Mouse (Mus musculus) lung, postnatal 0 days (tissue): Measurements from ENCODE around the gene Bend4. TPM values are rescaled to one million over a fixed set of nuclear protein-coding genes. Genes with fewer than 3 reads are reported as not detected.

Experiments used
- ATAC-seq: fragments of 200-750 bp; cut with Nextera tagmentation; 2 replicates; pipeline ENCODE4 v1.8.0; 2017; ENCODE audit warnings: moderate library complexity
- DNase-seq: peaks from one replicate; pipeline ENCODE4 v3.0.0-alpha.2; 2016; ENCODE audit warnings: low spot score
- H3K27ac ChIP-seq: fragments of 300-500 bp; sonication (generic); 2 replicates; pipeline ENCODE4 v1.5.1; 2014; ENCODE audit warnings: antibody characterized with exemption, mild to moderate bottlenecking, low read length, mixed read lengths
- H3K27me3 ChIP-seq: fragments of 300-500 bp; sonication (generic); replicated peaks from 2 replicates; pipeline ENCODE4 v1.6.1; 2014; ENCODE audit warnings: low read length, mixed read lengths; ENCODE audit not compliant: insufficient read depth
- H3K36me3 ChIP-seq: fragments of 300-500 bp; sonication (generic); 2 replicates; pipeline ENCODE4 v1.6.1; 2014; ENCODE audit warnings: low read length, mixed read lengths; ENCODE audit not compliant: insufficient read depth
- H3K4me1 ChIP-seq: fragments of 300-500 bp; sonication (generic); 2 replicates; pipeline ENCODE4 v1.6.1; 2014; ENCODE audit warnings: antibody characterized with exemption, low read depth, low read length, mixed read lengths; ENCODE audit not compliant: insufficient read depth
- H3K4me2 ChIP-seq: fragments of 300-500 bp; sonication (generic); replicated peaks from 2 replicates; pipeline ENCODE4 v1.6.1; 2014; ENCODE audit warnings: low read depth, mild to moderate bottlenecking, low read length, moderate library complexity, mixed read lengths
- H3K4me3 ChIP-seq: fragments of 300-500 bp; sonication (generic); 2 replicates; pipeline ENCODE4 v1.5.1; 2014; ENCODE audit warnings: low read depth, low read length
- H3K9ac ChIP-seq: fragments of 300-500 bp; sonication (generic); replicated peaks from 2 replicates; pipeline ENCODE4 v1.6.1; 2014; ENCODE audit warnings: low read depth, mild to moderate bottlenecking
- H3K9me3 ChIP-seq: fragments of 300-500 bp; sonication (generic); 2 replicates; pipeline ENCODE4 v1.6.1; 2016; ENCODE audit warnings: low read length, mixed read lengths
- CTCF ChIP-seq: IDR thresholded peaks from 2 replicates; pipeline ENCODE4 v1.5.1; 2016; ENCODE audit warnings: antibody characterized with exemption, mild to moderate bottlenecking
- EP300 ChIP-seq: IDR thresholded peaks from 2 replicates; pipeline ENCODE4 v1.6.1; 2016; ENCODE audit warnings: antibody characterized with exemption, mild to moderate bottlenecking, control low read depth
- WGBS: fragments of 180-500 bp; shearing (Covaris S2); extraction: QIAGEN DNeasy Blood & Tissue Kit; methylation state at CpG from one replicate; pipeline ENCODE4 v1.1.7; 2014; 5-methylcytosine and 5-hydroxymethylcytosine counted together
- polyA plus RNA-seq: library from polyadenylated mRNA; unstranded; fragments of >200 nt; fragmentation: Nextera tagmentation; extraction: Ambion mirVana; gene quantifications from 2 replicates; pipeline ENCODE4 v1.2.1, GENCODE M21; 2015

Bend4 gene
- polyA plus RNA-seq, 1 experiment from 2014 or later = 3.5 TPM

DNA sequence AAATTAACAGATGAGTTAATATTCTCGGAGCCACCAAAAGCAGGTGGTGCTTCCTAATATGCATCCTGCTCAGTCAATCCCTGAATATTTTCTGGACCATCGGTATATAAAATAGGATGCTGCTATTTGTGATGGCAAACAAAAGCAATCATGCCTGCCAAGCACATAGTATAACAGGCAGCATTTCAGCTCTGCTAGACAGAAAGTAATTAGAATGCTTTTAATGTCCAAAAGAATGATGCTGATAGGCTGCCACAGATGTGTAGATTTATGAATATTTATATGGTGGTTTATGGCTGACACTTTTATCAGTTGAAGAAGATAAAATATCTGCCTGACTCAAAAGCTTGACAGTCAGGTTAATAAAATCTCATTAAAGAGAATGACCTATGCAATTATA lies 4.1 kb downstream of the Bend4 start:
- no peak overlapping the region for H3K4me2 ChIP-seq
- no peak for TF ChIP-seq EP300
- no peak for TF ChIP-seq CTCF
- no peak overlapping the region for H3K4me3 ChIP-seq
- no peak overlapping the region for H3K27ac ChIP-seq
- peaks cover 9% of the 10 kb centered on the region; the same call in 1 of the 2 replicates for H3K27me3 ChIP-seq
- H3K9me3 ChIP-seq = no peaks in the 10 kb centered on the region
- no peak overlapping the region for H3K9ac ChIP-seq
- DNase-seq (no peak), ATAC-seq (no peak)
- H3K4me1 ChIP-seq = no peaks in the 10 kb centered on the region
- H3K36me3 ChIP-seq = no peaks in the 10 kb centered on the region
- 80% methylated on average over 2 of the region's 2 CpGs for whole genome bisulfite sequencing

DNA sequence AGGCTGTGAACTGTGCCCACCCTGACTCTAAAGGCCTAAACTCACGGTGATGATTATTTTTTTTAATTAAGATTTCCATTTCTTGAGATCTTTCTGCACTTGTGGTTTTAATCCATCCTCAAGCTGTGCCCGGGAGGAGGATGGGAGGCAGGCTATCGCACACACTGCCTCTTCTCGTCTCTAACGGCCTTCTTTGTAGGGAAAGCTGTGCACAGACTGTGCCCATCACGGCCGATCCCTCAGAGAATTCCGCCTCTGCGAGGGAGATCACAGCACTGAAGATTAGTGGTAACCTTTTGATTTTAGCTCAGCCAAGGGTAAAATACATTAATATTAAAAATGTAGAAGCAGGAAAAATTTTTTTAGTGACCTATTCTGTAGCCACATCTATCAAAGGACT lies 4.8 kb downstream of the Bend4 start:
- H3K36me3 ChIP-seq = no peaks in the 10 kb centered on the region
- DNase-seq = no peak
- ATAC-seq = no peak
- H3K27me3 ChIP-seq = peaks cover 9% of the 10 kb centered on the region; the same call in 1 of the 2 replicates
- H3K4me3 ChIP-seq = no peak overlapping the region
- no peak overlapping the region for H3K4me2 ChIP-seq
- H3K9me3 ChIP-seq = no peaks in the 10 kb centered on the region
- no peak overlapping the region for H3K27ac ChIP-seq
- no peak overlapping the region for H3K9ac ChIP-seq
- no peaks in the 10 kb centered on the region for H3K4me1 ChIP-seq
- TF ChIP-seq EP300 = no peak
- no peak for TF ChIP-seq CTCF
- 77% methylated on average over 9 of the region's 9 CpGs for WGBS

DNA sequence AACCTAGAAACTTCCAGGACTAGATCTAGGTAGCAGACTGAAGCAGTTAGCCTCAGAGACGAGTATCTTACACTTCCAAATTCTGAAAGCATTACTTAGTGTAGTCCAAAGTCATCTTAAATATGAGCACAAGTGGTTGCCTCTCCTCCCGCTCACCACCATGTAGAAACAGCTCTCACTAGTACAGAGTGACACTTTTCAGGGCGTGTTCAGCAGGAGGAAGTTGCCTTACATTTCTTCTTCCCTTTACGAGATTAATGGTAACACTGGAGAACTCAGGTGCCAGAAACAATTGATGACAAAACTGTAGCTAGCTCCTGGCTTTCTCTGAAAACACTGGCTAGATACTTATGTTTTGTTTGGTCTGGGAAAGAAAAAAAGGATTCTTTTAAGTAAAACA lies 8.7 kb downstream of the Bend4 start:
- DNase-seq = no peak
- no peak overlapping the region for H3K4me2 ChIP-seq
- H3K4me1 ChIP-seq = no peaks in the 10 kb centered on the region
- no peaks in the 10 kb centered on the region for H3K27me3 ChIP-seq
- TF ChIP-seq EP300 = no peak
- no peak for TF ChIP-seq CTCF
- no peak overlapping the region for H3K9ac ChIP-seq
- WGBS = 40% methylated on average over 4 of the region's 4 CpGs
- H3K9me3 ChIP-seq = no peaks in the 10 kb centered on the region
- H3K36me3 ChIP-seq = no peaks in the 10 kb centered on the region
- ATAC-seq = no peak
- H3K4me3 ChIP-seq = no peak overlapping the region
- no peak overlapping the region for H3K27ac ChIP-seq

DNA sequence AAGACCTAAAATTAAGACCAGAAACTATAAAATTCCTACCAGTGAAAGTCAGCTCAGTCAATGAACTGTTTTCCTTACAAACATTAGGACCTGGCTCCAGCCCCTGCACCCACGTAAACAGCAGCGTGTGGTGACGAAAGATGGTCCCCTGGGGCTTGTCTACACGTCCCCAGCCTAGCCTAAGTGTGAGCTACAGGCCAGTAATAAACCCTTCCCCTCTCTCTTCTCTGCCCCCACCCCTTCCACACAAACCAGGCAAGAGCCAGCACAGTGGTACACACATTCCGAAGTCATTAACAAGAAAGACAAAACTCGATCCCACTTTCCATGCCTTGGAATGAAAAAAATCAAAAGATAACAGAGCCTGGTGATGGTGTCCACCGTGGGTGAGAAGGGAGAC lies 16.6 kb downstream of the Bend4 start:
- no peak for TF ChIP-seq EP300
- no peak for TF ChIP-seq CTCF
- Histone ChIP-seq H3K4me2 (no peak overlapping the region), H3K4me1 (no peaks in the 10 kb centered on the region; the same call in 1 of the 2 replicates), H3K36me3 (no peaks in the 10 kb centered on the region), H3K27ac (no peak overlapping the region), H3K4me3 (no peak overlapping the region), H3K9me3 (no peaks in the 10 kb centered on the region), H3K27me3 (no peaks in the 10 kb centered on the region), H3K9ac (no peak overlapping the region)
- DNase-seq = no peak
- WGBS = 63% methylated on average over 7 of the region's 7 CpGs
- no peak for ATAC-seq

DNA sequence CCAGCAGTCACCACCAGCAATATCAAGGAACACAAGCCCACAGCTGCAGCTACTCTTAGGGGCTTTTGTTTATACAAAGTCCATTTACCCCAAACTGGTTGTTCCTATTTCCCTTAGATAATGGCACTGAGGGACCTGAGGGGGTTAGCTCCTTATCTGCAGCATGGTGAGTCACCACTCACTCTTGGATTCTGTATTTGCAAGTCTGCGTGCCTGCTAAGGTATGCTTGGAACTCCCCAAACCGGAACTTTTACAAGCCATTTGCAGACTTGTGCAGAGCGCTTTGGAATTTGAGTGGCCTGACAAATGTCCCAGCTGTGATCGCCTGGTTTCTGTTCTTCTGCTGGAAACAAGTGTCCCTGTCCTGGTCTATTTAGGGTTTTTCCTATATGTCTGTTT lies 17.7 kb downstream of the Bend4 start:
- Histone ChIP-seq H3K9me3 (no peaks in the 10 kb centered on the region), H3K4me1 (no peaks in the 10 kb centered on the region; the same call in 1 of the 2 replicates), H3K9ac (no peak overlapping the region), H3K4me3 (no peak overlapping the region), H3K27me3 (no peaks in the 10 kb centered on the region), H3K27ac (peak overlapping the region; percentile 47; the same call in 1 of the 2 replicates), H3K4me2 (peak overlapping the region; percentile 33; the same call in 1 of the 2 replicates), H3K36me3 (no peaks in the 10 kb centered on the region)
- ATAC-seq (peak; percentile 89), DNase-seq (peak; percentile 89)
- TF ChIP-seq CTCF = no peak
- TF ChIP-seq EP300 = peak; percentile 89
- 12% methylated on average over 4 of the region's 4 CpGs for WGBS

DNA sequence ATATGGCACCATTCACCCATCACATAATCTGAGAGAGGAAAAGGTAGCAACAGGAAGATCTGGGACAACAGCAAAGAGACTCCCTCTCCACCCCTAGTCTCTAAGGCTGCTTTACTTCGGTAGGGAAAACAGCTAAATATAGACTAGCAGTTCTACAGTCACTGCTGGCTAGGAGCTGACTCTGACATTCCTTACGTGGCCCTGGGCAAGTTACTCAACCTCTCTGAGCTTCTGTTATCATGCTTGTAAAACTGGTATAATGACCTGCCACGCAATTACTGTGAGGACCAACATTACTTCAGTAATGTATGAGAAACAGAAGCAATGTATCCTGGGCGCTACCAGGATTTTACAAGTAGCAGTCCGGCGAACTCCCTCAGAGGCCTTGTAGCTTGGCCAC lies 19.7 kb downstream of the Bend4 start:
- TF ChIP-seq CTCF (no peak), EP300 (no peak)
- Histone ChIP-seq H3K4me1 (no peaks in the 10 kb centered on the region; the same call in 1 of the 2 replicates), H3K4me3 (no peak overlapping the region), H3K9me3 (no peaks in the 10 kb centered on the region), H3K27me3 (no peaks in the 10 kb centered on the region), H3K9ac (no peak overlapping the region), H3K36me3 (no peaks in the 10 kb centered on the region), H3K4me2 (no peak overlapping the region), H3K27ac (no peak overlapping the region)
- 66% methylated on average over 6 of the region's 6 CpGs for WGBS
- ATAC-seq (no peak), DNase-seq (peak; percentile 33)

DNA sequence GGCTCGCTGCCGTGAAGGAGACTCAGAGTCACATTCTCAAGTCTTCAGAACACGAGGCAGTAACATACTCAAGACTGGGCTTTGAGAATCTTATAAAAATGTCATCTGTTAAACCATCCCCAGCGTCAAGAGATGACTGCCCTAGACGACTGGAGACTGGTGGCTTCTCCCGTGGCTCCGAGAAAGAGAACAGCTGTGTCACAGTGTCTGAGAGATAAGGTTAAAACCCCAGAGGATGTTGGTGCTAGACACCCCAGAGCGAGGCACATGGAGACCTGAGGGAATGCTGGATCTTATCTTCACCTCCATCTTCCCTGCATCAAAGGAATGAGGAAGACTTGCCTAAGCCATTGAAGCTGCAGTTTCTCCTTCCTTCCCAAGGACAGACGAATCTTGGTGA lies 23.2 kb downstream of the Bend4 start:
- Histone ChIP-seq H3K27me3 (no peaks in the 10 kb centered on the region), H3K9ac (no peak overlapping the region), H3K27ac (no peak overlapping the region), H3K4me2 (no peak overlapping the region), H3K36me3 (no peaks in the 10 kb centered on the region), H3K4me1 (no peaks in the 10 kb centered on the region; the same call in 1 of the 2 replicates), H3K9me3 (no peaks in the 10 kb centered on the region), H3K4me3 (no peak overlapping the region)
- no peak for DNase-seq
- WGBS = 71% methylated on average over 9 of the region's 9 CpGs
- no peak for ATAC-seq
- TF ChIP-seq EP300 (no peak), CTCF (no peak)
